Comparison of ENCODE assay signal across 9 mouse cellular contexts in the genomic region with DNA sequence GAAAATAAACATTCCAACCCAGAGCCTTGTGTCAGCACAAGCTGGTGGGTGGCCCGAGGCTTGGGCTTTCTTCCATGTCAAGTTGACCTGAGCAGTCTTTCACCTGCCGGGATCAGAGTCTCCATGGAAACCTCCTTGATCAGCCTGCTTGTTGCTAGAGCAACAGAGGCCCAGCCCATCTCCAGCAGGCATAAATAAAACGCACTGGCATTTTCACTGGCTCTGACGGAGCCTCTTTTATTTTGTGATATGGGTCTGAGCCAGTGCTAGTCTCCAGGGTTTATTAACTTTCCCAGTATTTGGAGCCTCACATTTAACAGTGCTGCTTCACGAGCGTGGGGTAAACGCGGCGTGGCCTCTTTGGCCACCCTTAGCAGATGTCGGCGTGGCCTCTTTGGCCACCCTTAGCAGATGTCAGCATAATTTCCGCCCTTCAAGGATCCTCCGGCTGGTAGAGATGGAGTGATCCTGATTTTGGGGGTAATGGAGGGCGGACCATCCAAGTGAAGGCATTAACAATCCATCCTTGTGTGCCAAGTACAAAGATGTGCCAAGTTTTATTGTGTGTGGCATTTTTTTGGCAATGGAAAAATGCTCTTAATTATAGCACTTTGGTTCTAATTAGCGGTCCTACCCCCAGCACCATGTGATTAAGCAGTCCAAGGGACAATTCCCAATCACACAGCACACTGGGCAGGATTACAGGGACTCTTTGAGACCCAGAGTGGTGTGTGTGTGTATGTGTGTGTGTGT. TPM values are rescaled to one million over a fixed set of nuclear protein-coding genes. Genes with fewer than 3 reads are reported as not detected.
DNase-seq lines count a peak whose midpoint lies in the region; ATAC-seq lines count a peak whose summit lies in the region.
"Had no signal": no experiment of that assay in that cellular context is flagged by ENCODE, and none has a peak within 500 bp of the region (broad histone marks: within the 10 kb centered on the region; RNA-seq: fewer than 3 reads in every experiment).

No protein-coding gene starts in this region.

- peak; percentile 85 for DNase-seq in NIH3T3 (ENCODE audit: low read depth)
- DNase-seq in cerebellum, adult 11 months = peak; percentile 76
- peak; percentile 49 for DNase-seq in limb, embryonic 10.5 days (ENCODE audit: low spot score)
- peak; percentile 92 for DNase-seq in ovary, adult 18-20 months (ENCODE audit: low spot score)
- DNase-seq: liver, embryonic 13.5 days had no signal

- peak overlapping the region; percentile 59 for H3K4me2 ChIP-seq in forebrain, embryonic 13.5 days
- peak overlapping the region; percentile 21 for H3K4me2 ChIP-seq in kidney, embryonic 14.5 days (replicated peaks; ENCODE audit: low read depth, low read length)
- H3K4me2 ChIP-seq: liver, embryonic 13.5 days had no signal

- peak; percentile 92 for ATAC-seq in forebrain, embryonic 13.5 days
- peak; percentile 93 for ATAC-seq in kidney, embryonic 14.5 days (ENCODE audit: low FRiP score, low TSS enrichment)
- ATAC-seq in erythroid progenitor cell, adult 5-6 weeks (replicated peaks; ENCODE audit: low FRiP score, poor library complexity, severe bottlenecking) = no peak
- ATAC-seq in megakaryocyte, adult 5-6 weeks (ENCODE audit: poor library complexity, severe bottlenecking) = no peak

- H3K9ac ChIP-seq in forebrain, embryonic 13.5 days = peak overlapping the region; percentile 26; the same call in 1 of the 2 replicates
- no peak overlapping the region for H3K9ac ChIP-seq in kidney, embryonic 14.5 days (ENCODE audit: low read depth, low read length)
- H3K9ac ChIP-seq: liver, embryonic 13.5 days had no signal

- peaks cover 81% of the 10 kb centered on the region for H3K4me1 ChIP-seq in forebrain, embryonic 13.5 days
- peaks cover 49% of the 10 kb centered on the region for H3K4me1 ChIP-seq in kidney, embryonic 14.5 days (ENCODE audit: control insufficient read depth, insufficient read depth, low read length)
- H3K4me1 ChIP-seq in limb, embryonic 10.5 days = peaks cover 54% of the 10 kb centered on the region

- H3K27ac ChIP-seq in forebrain, embryonic 13.5 days = peak overlapping the region; percentile 97
- peak overlapping the region; percentile 82 for H3K27ac ChIP-seq in kidney, embryonic 14.5 days (ENCODE audit: low read depth, low read length)
- peak overlapping the region; percentile 54; the same call in 1 of the 2 replicates for H3K27ac ChIP-seq in limb, embryonic 10.5 days
- H3K27ac ChIP-seq: liver, embryonic 13.5 days had no signal

- WGBS in forebrain, embryonic 13.5 days = 10% methylated on average over 15 of the region's 15 CpGs
- WGBS in kidney, embryonic 14.5 days = 23% methylated on average over 15 of the region's 15 CpGs
- 57% methylated on average over 15 of the region's 15 CpGs for WGBS in limb, embryonic 10.5 days

- H3K27me3 ChIP-seq in forebrain, embryonic 13.5 days = no peaks in the 10 kb centered on the region
- H3K27me3 ChIP-seq in kidney, embryonic 14.5 days (ENCODE audit: control insufficient read depth, insufficient read depth, low read length) = no peaks in the 10 kb centered on the region
- no peaks in the 10 kb centered on the region for H3K27me3 ChIP-seq in limb, embryonic 10.5 days (ENCODE audit: low read depth, poor library complexity, severe bottlenecking)

- H3K9me3 ChIP-seq in forebrain, embryonic 13.5 days (replicated peaks) = no peaks in the 10 kb centered on the region
- no peaks in the 10 kb centered on the region for H3K9me3 ChIP-seq in kidney, embryonic 14.5 days (ENCODE audit: control insufficient read depth, low read length)
- no peaks in the 10 kb centered on the region for H3K9me3 ChIP-seq in limb, embryonic 10.5 days (replicated peaks)
- H3K9me3 ChIP-seq: liver, embryonic 13.5 days had no signal

- 0 out of 2 replicates have a peak overlapping the region, but pooled peaks have one; percentile 22 for H3K4me3 ChIP-seq in forebrain, embryonic 13.5 days
- no peak overlapping the region for H3K4me3 ChIP-seq in kidney, embryonic 14.5 days (ENCODE audit: low read length)
- H3K4me3 ChIP-seq in limb, embryonic 10.5 days = no peak overlapping the region
- H3K4me3 ChIP-seq: liver, embryonic 13.5 days had no signal

- H3K36me3 ChIP-seq in forebrain, embryonic 13.5 days (ENCODE audit: poor library complexity, severe bottlenecking) = no peaks in the 10 kb centered on the region
- no peaks in the 10 kb centered on the region for H3K36me3 ChIP-seq in kidney, embryonic 14.5 days (ENCODE audit: control insufficient read depth, insufficient read depth, low read length)
- no peaks in the 10 kb centered on the region for H3K36me3 ChIP-seq in limb, embryonic 10.5 days
- H3K36me3 ChIP-seq: liver, embryonic 13.5 days had no signal

RNA-seq across cellular contexts. Expression of a gene that starts 39.2 kb away (rescaled TPM):
- 110 and 115 TPM in 2 replicates for polyA plus RNA-seq in forebrain, embryonic 13.5 days (2015; fragmentation: Nextera tagmentation; extraction: Ambion mirVana)
- polyA plus RNA-seq in kidney, embryonic 14.5 days (2014; fragmentation: Nextera tagmentation; extraction: Ambion mirVana) = 134 and 136 TPM in 2 replicates
- polyA plus RNA-seq in limb, embryonic 10.5 days (2016; fragmentation: Nextera tagmentation; extraction: Ambion mirVana) = 38.1 and 56.1 TPM in 2 replicates
- total RNA-seq in erythroid progenitor cell, adult 5-6 weeks (2015; ENCODE audit: low replicate concordance) = 44.0 and 45.4 TPM in 2 replicates
- 32.2 and 56.3 TPM in 2 replicates for total RNA-seq in erythroid progenitor cell, adult 5-6 weeks (2017; ENCODE audit: low replicate concordance)
- total RNA-seq in megakaryocyte, adult 5-6 weeks (2015) = 60.2 and 73.4 TPM in 2 replicates
- 79.2 and 85.9 TPM in 2 replicates for total RNA-seq in megakaryocyte, adult 5-6 weeks (2017)

Comparison
In these comparisons a context has a peak if more than half of its experiments do, and no peak if none do; other contexts are left out.
1. ATAC-seq: peak in forebrain, embryonic 13.5 days (single experiment) and kidney, embryonic 14.5 days (single experiment); none in erythroid progenitor cell, adult 5-6 weeks (single experiment) and megakaryocyte, adult 5-6 weeks (single experiment).
2. Peak in every context shown above with its lines, with median percentiles within 50 percentile points of each other: DNase-seq and H3K27ac ChIP-seq.